Mouse (Mus musculus): Measurements from ENCODE around the gene Ldlrad1. TPM values are rescaled to one million over a fixed set of nuclear protein-coding genes. Genes with fewer than 3 reads are reported as not detected.
A peak's percentile ranks its signal among the peaks of the same experiment; 100 is the strongest.

Gene Ldlrad1
- total RNA-seq, 2 experiments from 2014 or later = not detected

DNA sequence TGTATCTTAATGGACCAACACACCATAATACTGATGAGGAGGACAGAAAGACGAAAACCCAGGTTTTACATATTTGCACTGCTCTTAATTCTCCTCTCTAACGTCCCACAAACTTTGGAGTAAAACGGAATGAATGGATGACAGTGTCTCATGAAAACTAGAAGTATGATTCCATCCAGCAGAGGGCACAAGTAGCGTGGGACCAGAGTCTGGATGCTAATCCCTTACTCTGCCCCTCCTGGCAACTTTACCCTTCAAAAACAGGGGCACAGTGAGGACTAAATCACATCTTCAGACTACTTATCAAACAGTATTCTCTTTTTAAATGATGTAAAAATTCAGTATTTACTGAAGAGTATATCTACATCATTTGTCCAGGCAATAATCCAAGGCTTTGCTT lies 41.5 kb downstream of the Ldlrad1 start:
- intact Hi-C loops (cut with DNase I; ENCODE audit: low total_unique reads) = loop anchor here (2.0 kb wide), 1 partner anchor 98 kb away; no protein-coding TSS in a partner anchor
- DNase-seq = no peak

DNA sequence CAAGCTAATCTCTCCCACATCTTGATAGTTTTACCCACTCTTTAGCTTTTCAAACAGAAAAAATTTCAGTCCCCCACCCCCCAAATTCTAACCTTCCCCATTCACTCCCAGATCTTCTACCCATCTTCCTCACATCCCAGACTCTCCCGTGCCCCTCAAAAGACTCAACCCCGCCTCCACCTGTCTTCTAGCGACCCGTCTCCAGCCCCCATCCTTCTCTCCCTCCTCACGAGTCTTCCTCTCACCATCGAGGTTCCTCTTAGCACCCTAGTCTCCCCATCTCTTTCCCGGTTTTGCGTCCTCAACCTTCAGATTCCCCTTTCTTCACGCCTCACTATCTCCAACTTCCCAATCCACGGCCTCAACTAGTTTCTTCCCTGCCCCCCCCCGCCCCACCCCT lies 43.5 kb downstream of the Ldlrad1 start:
- intact Hi-C loops (cut with DNase I; ENCODE audit: low total_unique reads) = no loop called here
- DNase-seq = no peak

GRCm38 (mm10) chr4:107253125-107254091 lies 44.4 kb downstream of the Ldlrad1 start, which contains the start of the genes Lrrc42 and Hspb11:
Gene Lrrc42 (minus strand): TSS chr4:107253532.
Gene Hspb11 (plus strand): TSS chr4:107253593.
- intact Hi-C loops (cut with DNase I; ENCODE audit: low total_unique reads) = no loop called here
- peak; percentile 95 for DNase-seq

- intact Hi-C loops (cut with DNase I; ENCODE audit: low total_unique reads) = no loop called here
- DNase-seq = no peak
Observed at GRCm38 (mm10) chr4:107254414-107254813, 45.4 kb downstream of the Ldlrad1 start.

- intact Hi-C loops (cut with DNase I; ENCODE audit: low total_unique reads) = no loop called here
- no peak for DNase-seq
Observed at GRCm38 (mm10) chr4:107260001-107260400, 51.0 kb downstream of the Ldlrad1 start.

Other genes starting within 250 kb of the Ldlrad1 start
- 10 to 100 TPM; 75.8 to 84.3 TPM for gene Mrpl37, start 142.3 kb upstream of the Ldlrad1 start, total RNA-seq (2021)
- 10 to 100 TPM; 16.2 to 17.1 TPM for gene Cyb5rl, start 142.2 kb upstream of the Ldlrad1 start, total RNA-seq (2021)
- not detected for gene Cdcp2, start 112.3 kb upstream of the Ldlrad1 start, total RNA-seq (2021)
- 10 to 100 TPM; 89.6 to 98.8 TPM for gene Tmem59, start 30.8 kb upstream of the Ldlrad1 start, total RNA-seq (2021)
- gene Tceanc2, start 30.1 kb upstream of the Ldlrad1 start, total RNA-seq (2021) = 10 to 100 TPM; 11.6 to 14.1 TPM
- gene Lrrc42, start 44.4 kb downstream of the Ldlrad1 start, total RNA-seq (2021) = 10 to 100 TPM; 12.6 to 14.7 TPM
- 10 to 100 TPM; 13.7 to 14.1 TPM for gene Hspb11, start 44.4 kb downstream of the Ldlrad1 start, total RNA-seq (2021)
- gene Dio1, start 98.0 kb downstream of the Ldlrad1 start, total RNA-seq (2021) = not detected
- gene Yipf1, start 105.2 kb downstream of the Ldlrad1 start, total RNA-seq (2021) = 10 to 100 TPM; 12.0 to 12.7 TPM
- gene Ndc1, start 158.6 kb downstream of the Ldlrad1 start, total RNA-seq (2021) = 1 to 10 TPM; 7.4 to 8.0 TPM
- gene Glis1, start 225.4 kb downstream of the Ldlrad1 start, total RNA-seq (2021) = under 1 TPM; 0.27 to 0.80 TPM

Measured in gastrocnemius, postnatal 14 days (tissue).